Mouse (Mus musculus) CH12.LX (cell line): Measurements from ENCODE around the gene Ctsc. TPM values are rescaled to one million over a fixed set of nuclear protein-coding genes. Genes with fewer than 3 reads are reported as not detected.

ENCODE experiments used
- DNase-seq: peaks from one replicate; pipeline ENCODE4 v3.0.0-alpha.2; 2013; ENCODE audit errors: extremely low read depth
- H3K27ac ChIP-seq: 2 replicates; pipeline ENCODE4 v1.5.1; 2012; ENCODE audit warnings: low read depth, mild to moderate bottlenecking, control low read depth, moderate library complexity; ENCODE audit not compliant: insufficient read depth
- H3K27me3 ChIP-seq: replicated peaks from 2 replicates; pipeline ENCODE3; 2012; ENCODE audit warnings: inconsistent platforms
- H3K36me3 ChIP-seq, 2 experiments: replicated peaks in 1 of 2; 2 replicates each; pipeline versions ENCODE3 to v1.6.1; 2012; ENCODE audit warnings: inconsistent platforms in 1 of 2, low read length in 1 of 2, mild to moderate bottlenecking in 1 of 2, mixed read lengths in 1 of 2, moderate library complexity in 1 of 2; ENCODE audit not compliant: control insufficient read depth in 1 of 2, insufficient read depth in 1 of 2
- H3K4me1 ChIP-seq, 2 experiments: 2 replicates each; pipeline ENCODE4 v1.6.1; 2012; ENCODE audit warnings: inconsistent platforms in 1 of 2, moderate library complexity in 1 of 2; ENCODE audit not compliant: insufficient read depth in 2 of 2, control insufficient read depth in 1 of 2
- H3K4me2 ChIP-seq: 2 replicates; pipeline ENCODE4 v1.6.1; 2012; ENCODE audit warnings: low read depth, mild to moderate bottlenecking, control low read depth; ENCODE audit not compliant: poor library complexity, insufficient read depth, severe bottlenecking
- H3K4me3 ChIP-seq, 3 experiments: fragments of 150-350 bp in 1 of 3; sonication (generic) in 1 of 3; replicated peaks in 1 of 3; 2 replicates each; pipeline versions ENCODE3 to v1.5.1; 2011 to 2012; ENCODE audit warnings: low read depth in 2 of 3, low read length in 2 of 3, mild to moderate bottlenecking in 2 of 3, moderate library complexity in 2 of 3, control low read depth in 1 of 3, improper control_type of control experiment in 1 of 3, inconsistent platforms in 1 of 3, mixed read lengths in 1 of 3; ENCODE audit not compliant: poor library complexity in 1 of 3
- H3K79me2 ChIP-seq: replicated peaks from 2 replicates; pipeline ENCODE4 v1.6.1; 2012; ENCODE audit warnings: mild to moderate bottlenecking, moderate library complexity; ENCODE audit not compliant: control insufficient read depth, poor library complexity, insufficient read depth, severe bottlenecking; ENCODE audit errors: extremely low read depth
- H3K9ac ChIP-seq: 2 replicates; pipeline ENCODE4 v1.6.1; 2012; ENCODE audit warnings: low read depth, mild to moderate bottlenecking, control low read depth, moderate library complexity; ENCODE audit not compliant: insufficient read depth
- H3K9me3 ChIP-seq: replicated peaks from 2 replicates; pipeline ENCODE3; 2012; ENCODE audit warnings: low read length, inconsistent platforms, mixed read lengths
- BHLHE40 ChIP-seq: IDR thresholded peaks from 2 replicates; pipeline ENCODE4 v1.6.1; 2011; ENCODE audit warnings: mild to moderate bottlenecking, low read depth, low read length, improper control_type of control experiment
- CHD1 ChIP-seq: IDR thresholded peaks from 2 replicates; pipeline ENCODE4 v1.6.1; 2012; ENCODE audit warnings: low read depth, low read length, improper control_type of control experiment, inconsistent platforms
- CHD2 ChIP-seq: IDR thresholded peaks from 2 replicates; pipeline ENCODE4 v1.6.1; 2011; ENCODE audit warnings: low read length, improper control_type of control experiment
- E2F4 ChIP-seq: IDR thresholded peaks from 2 replicates; pipeline ENCODE4 v1.6.1; 2011; ENCODE audit warnings: low read depth, low read length, improper control_type of control experiment; ENCODE audit not compliant: insufficient replicate concordance
- ELF1 ChIP-seq: IDR thresholded peaks from 2 replicates; pipeline ENCODE4 v1.6.1; 2014; ENCODE audit warnings: low read depth, mild to moderate bottlenecking, inconsistent platforms, low read length, improper control_type of control experiment
- ETS1 ChIP-seq: conservative IDR thresholded peaks from 2 replicates; pipeline ENCODE4 v1.6.1; 2012; ENCODE audit warnings: low read depth, mild to moderate bottlenecking, inconsistent platforms, low read length, improper control_type of control experiment, moderate library complexity
- GABPA ChIP-seq: IDR thresholded peaks from 2 replicates; pipeline ENCODE4 v1.6.1; 2012; ENCODE audit warnings: low read depth, low read length, improper control_type of control experiment, inconsistent platforms; ENCODE audit not compliant: insufficient replicate concordance
- HCFC1 ChIP-seq: IDR thresholded peaks from 2 replicates; pipeline ENCODE4 v1.6.1; 2012; ENCODE audit warnings: low read depth, mild to moderate bottlenecking, inconsistent platforms, low read length, improper control_type of control experiment
- JUND ChIP-seq: conservative IDR thresholded peaks from 2 replicates; pipeline ENCODE4 v1.6.1; 2011; ENCODE audit warnings: low read depth, low read length, improper control_type of control experiment
- MAFK ChIP-seq: IDR thresholded peaks from 2 replicates; pipeline ENCODE4 v1.6.1; 2011; ENCODE audit warnings: low read length, improper control_type of control experiment; ENCODE audit not compliant: insufficient replicate concordance
- MAX ChIP-seq: IDR thresholded peaks from 2 replicates; pipeline ENCODE4 v1.6.1; 2011; ENCODE audit warnings: low read length, improper control_type of control experiment
- MAZ ChIP-seq: IDR thresholded peaks from 2 replicates; pipeline ENCODE4 v1.6.1; 2012; ENCODE audit warnings: low read depth, mild to moderate bottlenecking, inconsistent platforms, low read length, improper control_type of control experiment, moderate library complexity
- MXI1 ChIP-seq: IDR thresholded peaks from 2 replicates; pipeline ENCODE4 v1.6.1; 2011; ENCODE audit warnings: mild to moderate bottlenecking, low read depth, low read length, improper control_type of control experiment
- MYC ChIP-seq: IDR thresholded peaks from 2 replicates; pipeline ENCODE4 v1.6.1; 2011; ENCODE audit warnings: low read depth, mild to moderate bottlenecking, improper control_type of control experiment, low read length
- NELFE ChIP-seq: IDR thresholded peaks from 2 replicates; pipeline ENCODE4 v1.6.1; 2011; ENCODE audit warnings: low read depth, low read length, improper control_type of control experiment
- PAX5 ChIP-seq: IDR thresholded peaks from 2 replicates; pipeline ENCODE4 v1.6.1; 2012; ENCODE audit warnings: low read length, inconsistent platforms, mixed read lengths
- POLR2A ChIP-seq: IDR thresholded peaks from 2 replicates; pipeline ENCODE4 v1.6.1; 2011; ENCODE audit warnings: low read depth, mild to moderate bottlenecking, improper control_type of control experiment, low read length
- POLR2AphosphoS2 ChIP-seq: IDR thresholded peaks from 2 replicates; pipeline ENCODE4 v1.6.1; 2011; ENCODE audit warnings: low read depth, low read length, improper control_type of control experiment
- RCOR1 ChIP-seq: conservative IDR thresholded peaks from 2 replicates; pipeline ENCODE4 v1.6.1; 2012; ENCODE audit warnings: low read depth, mild to moderate bottlenecking, inconsistent platforms, low read length, improper control_type of control experiment
- SIN3A ChIP-seq: IDR thresholded peaks from 2 replicates; pipeline ENCODE4 v1.6.1; 2012; ENCODE audit warnings: low read length, improper control_type of control experiment, inconsistent platforms
- SMC3 ChIP-seq: IDR thresholded peaks from 2 replicates; pipeline ENCODE4 v1.6.1; 2011; ENCODE audit warnings: low read depth, low read length, improper control_type of control experiment
- USF1 ChIP-seq: IDR thresholded peaks from 2 replicates; pipeline ENCODE4 v1.6.1; 2014; ENCODE audit warnings: low read depth, mild to moderate bottlenecking, inconsistent platforms, low read length, improper control_type of control experiment
- ZC3H11A ChIP-seq: IDR thresholded peaks from 2 replicates; pipeline ENCODE4 v1.6.1; 2012; ENCODE audit warnings: low read depth, mild to moderate bottlenecking, inconsistent platforms, low read length, improper control_type of control experiment
- ZMIZ1 ChIP-seq: IDR thresholded peaks from 2 replicates; pipeline ENCODE4 v1.6.1; 2012; ENCODE audit warnings: low read depth, mild to moderate bottlenecking, inconsistent platforms, low read length, improper control_type of control experiment
- ZNF384 ChIP-seq: IDR thresholded peaks from 2 replicates; pipeline ENCODE4 v1.6.1; 2012; ENCODE audit warnings: low read depth, low read length, improper control_type of control experiment, inconsistent platforms
- dilution Hi-C: fragments of 300-500 bp; cut with MboI; formaldehyde crosslinking; loops from 2 replicates; pipeline ENCODE4 v1.14.3; 2020; ENCODE audit warnings: low sequenced_read_pairs; ENCODE audit not compliant: extremely low pct_unique_long_range_greater_than_20kb, extremely low pct_ligation_motif_present
- in situ Hi-C: fragments of 300-500 bp; cut with MboI; formaldehyde crosslinking; loops from 3 replicates; pipeline ENCODE4 v1.14.3; 2019; ENCODE audit warnings: low sequenced_read_pairs, low pct_ligation_motif_present, low pct_unique_long_range_greater_than_20kb, mixed read lengths
- polyA plus RNA-seq: library from polyadenylated mRNA; unstranded; fragments of >175 nt; gene quantifications from 2 replicates; pipeline ENCODE4 v1.2.1, GENCODE M21; 2012; ENCODE audit warnings: low read depth; ENCODE audit not compliant: insufficient read length
- total RNA-seq, 2 experiments: library from RNA; depleted of rRNA; stranded (reverse); fragments of 300-350 nt in 1 of 2; fragments of >200 nt in 1 of 2; gene quantifications; 2 replicates each; pipeline ENCODE4 v1.2.3; 2012 to 2014

Ctsc gene
- total and polyA plus RNA-seq, 3 experiments, result 84.8 to 261 (median 207) TPM

GRCm38 (mm10) chr7:88276914-88277765 lies 745 bp upstream of the Ctsc start (continued):
- no peak for TF ChIP-seq CHD1
- no peak for TF ChIP-seq NELFE
- TF ChIP-seq MAZ, result no peak
- no peak for TF ChIP-seq ELF1

- Histone ChIP-seq H3K9ac (peak overlapping the region; percentile 92), H3K27ac (no peak overlapping the region), H3K4me2 (peak overlapping the region; percentile 72), H3K4me1 (peaks cover 0 to 36% of the 10 kb centered on the region in 2 experiments; a peak in 2 of 4 replicates), H3K36me3 (peaks cover 6 to 19% of the 10 kb centered on the region in 2 experiments), H3K27me3 (no peaks in the 10 kb centered on the region), H3K9me3 (no peaks in the 10 kb centered on the region), H3K79me2 (peaks cover 23% of the 10 kb centered on the region), H3K4me3 (peak overlapping the region; percentile 63 to 100 (median 83))
- in situ Hi-C loops, result no loop called here
- TF ChIP-seq SIN3A, result peak; percentile 22; the same call in 1 of the 2 replicates
- no peak for TF ChIP-seq PAX5
- peak; percentile 95 for TF ChIP-seq ZNF384
- no peak for TF ChIP-seq ZC3H11A
- no peak for TF ChIP-seq ETS1
- peak; percentile 64; the same call in 1 of the 2 replicates for TF ChIP-seq MXI1
- TF ChIP-seq MAZ, result no peak
- TF ChIP-seq BHLHE40, result 0 out of 2 replicates have a peak, but pooled peaks have one; percentile 26
- TF ChIP-seq MAX, result 0 out of 2 replicates have a peak, but pooled peaks have one; percentile 30
- TF ChIP-seq POLR2A, result no peak
- 0 out of 2 replicates have a peak, but pooled peaks have one; percentile 15 for TF ChIP-seq MYC
- TF ChIP-seq CHD2, result no peak
- no peak for DNase-seq
- dilution Hi-C loops, result no loop called here
Observed at GRCm38 (mm10) chr7:88278628-88279196, 827 bp downstream of the Ctsc start.

GRCm38 (mm10) chr7:88285276-88285675 lies 7.4 kb downstream of the Ctsc start:
- Histone ChIP-seq H3K27ac (no peak overlapping the region), H3K4me1 (peaks cover 0 to 80% of the 10 kb centered on the region in 2 experiments; a peak in 2 of 4 replicates), H3K9ac (no peak overlapping the region), H3K9me3 (no peaks in the 10 kb centered on the region), H3K79me2 (peaks cover 2% of the 10 kb centered on the region; the same call in 1 of the 2 replicates), H3K27me3 (no peaks in the 10 kb centered on the region), H3K36me3 (peaks cover 9 to 68% of the 10 kb centered on the region in 2 experiments), H3K4me2 (no peak overlapping the region), H3K4me3 (no peak overlapping the region)
- no peak for TF ChIP-seq MAFK
- no peak for TF ChIP-seq CHD2
- TF ChIP-seq HCFC1, result no peak
- no peak for TF ChIP-seq ZNF384
- TF ChIP-seq MXI1, result no peak
- no peak for TF ChIP-seq JUND
- TF ChIP-seq E2F4, result no peak
- no peak for TF ChIP-seq CHD1
- no peak for TF ChIP-seq GABPA
- TF ChIP-seq USF1, result no peak
- TF ChIP-seq ZC3H11A, result no peak
- TF ChIP-seq POLR2AphosphoS2, result no peak
- TF ChIP-seq RCOR1, result no peak
- TF ChIP-seq NELFE, result no peak
- TF ChIP-seq ZMIZ1, result no peak
- TF ChIP-seq SMC3, result no peak
- no peak for TF ChIP-seq PAX5
- DNase-seq, result no peak
- in situ Hi-C loops (no loop called here), dilution Hi-C loops (no loop called here)
